Mouse (Mus musculus): Measurements from ENCODE around the gene Arhgap15.

DNA sequence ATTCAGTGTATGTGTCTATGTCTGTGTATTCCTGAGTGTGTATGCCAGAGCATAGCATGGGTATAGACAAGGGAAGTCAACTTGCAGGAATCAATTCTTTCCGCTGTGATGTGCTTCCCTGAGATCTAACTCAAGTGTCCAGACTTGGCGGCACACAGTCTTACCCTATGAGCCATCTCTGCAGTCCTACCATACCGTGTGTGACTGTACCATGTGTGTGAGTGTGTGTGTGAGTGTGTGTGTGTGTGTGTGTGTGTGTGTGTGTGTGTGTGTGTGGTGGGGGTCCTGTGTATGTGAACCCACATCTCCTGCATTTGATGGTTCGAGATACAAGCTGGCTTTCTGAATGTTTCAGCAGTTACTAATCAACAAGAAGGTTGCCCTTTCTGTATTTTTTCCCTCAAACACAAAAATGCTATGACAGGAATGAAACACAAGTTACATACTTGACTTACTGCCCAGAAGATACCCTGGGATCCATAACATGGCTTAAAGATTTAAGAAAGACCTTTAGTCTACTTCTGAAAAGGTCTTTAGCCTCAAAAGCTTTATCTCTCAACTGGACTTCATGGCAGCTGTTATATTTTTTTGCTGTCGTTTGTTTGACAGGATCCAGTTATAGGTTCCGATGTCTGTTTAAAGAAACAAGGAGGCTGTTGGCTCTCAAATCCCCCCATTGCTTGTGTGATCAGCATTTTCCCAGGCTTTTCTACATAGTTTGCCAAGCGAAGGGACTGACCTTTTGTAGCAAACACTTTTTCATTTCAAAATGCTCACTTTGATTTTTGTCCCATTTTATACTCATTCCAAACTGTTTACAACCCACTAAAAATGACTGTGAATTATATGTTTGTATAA is 397.7 kb downstream of the Arhgap15 start:
- TF ChIP-seq CTCF (conservative IDR thresholded peaks at IDR 0.05 in 1 of 2, IDR thresholded peaks at IDR 0.05 in 1 of 2; ENCODE audit: low read depth in 2 of 2, low read length in 2 of 2) (no peak), SMC3 (IDR thresholded peaks at IDR 0.05; ENCODE audit: low read depth, low read length) (no peak), MAZ (IDR thresholded peaks at IDR 0.05; ENCODE audit: low read depth, low read length) (no peak), EP300 (IDR thresholded peaks at IDR 0.05; ENCODE audit: low read length) (no peak), POLR2A (IDR thresholded peaks at IDR 0.05; ENCODE audit: low read depth, low read length) (no peak), CHD2 (IDR thresholded peaks at IDR 0.05; ENCODE audit: low read length) (no peak), RCOR1 (conservative IDR thresholded peaks at IDR 0.05; ENCODE audit: low read depth, low read length) (no peak)

All from CH12.LX (cell line).